Mouse (Mus musculus) adipocyte (in vitro differentiated cells): ENCODE data around the gene Mkrn1.
"Not testable (repeated sequence)": the region's sequence is repeated elsewhere in the genome, so short reads cannot be mapped to it uniquely, and the experiment has no call there.

Experiments used
- DNase-seq: peaks from one replicate; pipeline ENCODE4 v3.0.0-alpha.2; 2016; ENCODE audit warnings: low spot score

The Mkrn1 gene

GRCm38 (mm10) chr6:39419851-39420721 is at the start of gene Mkrn1:
TSS of gene Mkrn1 (minus strand) at chr6:39420462.
- DNase-seq = peak; percentile 81

GRCm38 (mm10) chr6:39469427-39469826 is 49.2 kb upstream of the Mkrn1 start:
- no peak for DNase-seq

- DNase-seq = peak; percentile 92
Measured at GRCm38 (mm10) chr6:39462621-39463538, 42.6 kb upstream of the Mkrn1 start.

GRCm38 (mm10) chr6:39460040-39460439 is 39.8 kb upstream of the Mkrn1 start:
- DNase-seq = no peak

GRCm38 (mm10) chr6:39455339-39456160 is 35.3 kb upstream of the Mkrn1 start:
- no peak for DNase-seq

- DNase-seq = no peak
Measured at GRCm38 (mm10) chr6:39454616-39455015, 34.4 kb upstream of the Mkrn1 start.

- no peak for DNase-seq
Measured at GRCm38 (mm10) chr6:39453564-39453963, 33.3 kb upstream of the Mkrn1 start.

GRCm38 (mm10) chr6:39451033-39451432 is 30.8 kb upstream of the Mkrn1 start:
- no peak for DNase-seq

- DNase-seq = no peak
Measured at GRCm38 (mm10) chr6:39450580-39450979, 30.3 kb upstream of the Mkrn1 start.

- peak; percentile 30 for DNase-seq
Measured at GRCm38 (mm10) chr6:39447429-39448185, 27.3 kb upstream of the Mkrn1 start.

- DNase-seq = no peak
Measured at GRCm38 (mm10) chr6:39445801-39446572, 25.7 kb upstream of the Mkrn1 start.

GRCm38 (mm10) chr6:39442786-39443287 is 22.6 kb upstream of the Mkrn1 start:
- DNase-seq = no peak

- DNase-seq = no peak
Measured at GRCm38 (mm10) chr6:39440207-39440606, 19.9 kb upstream of the Mkrn1 start.

GRCm38 (mm10) chr6:39437519-39437918 is 17.3 kb upstream of the Mkrn1 start:
- DNase-seq = not testable (repeated sequence)

GRCm38 (mm10) chr6:39435875-39436274 is 15.6 kb upstream of the Mkrn1 start:
- DNase-seq = no peak

GRCm38 (mm10) chr6:39434886-39435492 is 14.7 kb upstream of the Mkrn1 start:
- DNase-seq = no peak

GRCm38 (mm10) chr6:39434111-39434885 is 14.0 kb upstream of the Mkrn1 start:
- no peak for DNase-seq

- DNase-seq = no peak
Measured at GRCm38 (mm10) chr6:39433701-39434100, 13.4 kb upstream of the Mkrn1 start.

- no peak for DNase-seq
Measured at GRCm38 (mm10) chr6:39433174-39433573, 12.9 kb upstream of the Mkrn1 start.
